Mouse (Mus musculus) ES-Bruce4 (cell line): Measurements from ENCODE around the gene Olfr70. TPM values are rescaled to one million over a fixed set of nuclear protein-coding genes. Genes with fewer than 3 reads are reported as not detected.

Source experiments
- H3K27ac ChIP-seq: 2 replicates; pipeline ENCODE4 v1.5.1; 2012; ENCODE audit warnings: low read length, inconsistent platforms; ENCODE audit not compliant: insufficient read depth
- H3K27me3 ChIP-seq: 2 replicates; pipeline ENCODE4 v1.6.1; 2012; ENCODE audit warnings: mild to moderate bottlenecking, low read length, inconsistent platforms; ENCODE audit not compliant: control insufficient read depth, poor library complexity, insufficient read depth, severe bottlenecking
- H3K36me3 ChIP-seq: 2 replicates; pipeline ENCODE4 v1.6.1; 2012; ENCODE audit warnings: inconsistent platforms, mild to moderate bottlenecking, low read length, moderate library complexity; ENCODE audit not compliant: control insufficient read depth, poor library complexity, insufficient read depth, severe bottlenecking
- H3K4me1 ChIP-seq: one replicate; pipeline ENCODE4 v1.8.1; 2011; ENCODE audit warnings: low read length; ENCODE audit not compliant: control insufficient read depth, insufficient read depth
- H3K4me3 ChIP-seq: 2 replicates; pipeline ENCODE4 v1.5.1; 2011; ENCODE audit warnings: low read depth, mild to moderate bottlenecking, low read length
- H3K9ac ChIP-seq: 2 replicates; pipeline ENCODE4 v1.6.1; 2012; ENCODE audit warnings: low read depth, mild to moderate bottlenecking, inconsistent platforms; ENCODE audit not compliant: poor library complexity, severe bottlenecking
- H3K9me3 ChIP-seq: replicated peaks from 2 replicates; pipeline ENCODE4 v1.6.1; 2012; ENCODE audit warnings: mild to moderate bottlenecking, low read length, inconsistent platforms; ENCODE audit not compliant: control insufficient read depth, poor library complexity, insufficient read depth, severe bottlenecking
- CTCF ChIP-seq: IDR thresholded peaks from one replicate; pipeline ENCODE4 v1.8.1; 2011; ENCODE audit warnings: low read depth, low read length
- EP300 ChIP-seq: IDR thresholded peaks from 2 replicates; pipeline ENCODE4 v1.6.1; 2011; ENCODE audit warnings: low read depth, low read length; ENCODE audit not compliant: insufficient read depth
- POLR2A ChIP-seq: IDR thresholded peaks from one replicate; pipeline ENCODE4 v1.8.1; 2011; ENCODE audit warnings: low read length; ENCODE audit not compliant: insufficient read depth
- polyA plus RNA-seq: library from polyadenylated mRNA; stranded (reverse); fragments of >200 nt; gene quantifications from 2 replicates; pipeline ENCODE4 v1.2.4, GENCODE M21; 2011; ENCODE audit warnings: low read depth; ENCODE audit not compliant: missing spikeins, insufficient read depth, insufficient read length

The Olfr70 gene
- polyA plus RNA-seq, 1 experiment = not detected

DNA sequence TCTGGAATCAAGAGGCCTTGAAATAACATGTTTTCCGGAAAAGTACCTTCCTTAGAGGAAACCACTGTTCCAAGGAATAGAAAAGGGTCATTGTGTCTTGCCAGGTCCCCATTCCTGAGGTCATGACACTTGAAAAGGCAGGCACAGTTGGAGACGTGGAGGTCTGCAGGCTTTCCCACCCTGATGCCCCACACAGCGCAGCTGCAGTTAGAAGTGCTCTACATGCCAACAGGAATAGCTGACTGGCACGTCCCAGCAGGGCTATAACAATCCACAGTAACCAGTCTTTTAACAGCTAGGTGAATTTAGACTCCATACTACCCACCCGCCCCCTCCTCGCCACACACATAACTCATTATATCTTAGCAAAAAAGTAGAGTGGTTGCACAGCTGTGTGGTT, 36.5 kb upstream of the Olfr70 start:
- no peaks in the 10 kb centered on the region for H3K9me3 ChIP-seq
- no peak overlapping the region for H3K4me3 ChIP-seq
- H3K27me3 ChIP-seq = no peaks in the 10 kb centered on the region
- H3K36me3 ChIP-seq = no peaks in the 10 kb centered on the region
- no peak overlapping the region for H3K9ac ChIP-seq
- TF ChIP-seq CTCF (no peak), EP300 (no peak), POLR2A (no peak)
- H3K27ac ChIP-seq = no peak overlapping the region
- H3K4me1 ChIP-seq = peaks cover under 1% of the 10 kb centered on the region

DNA sequence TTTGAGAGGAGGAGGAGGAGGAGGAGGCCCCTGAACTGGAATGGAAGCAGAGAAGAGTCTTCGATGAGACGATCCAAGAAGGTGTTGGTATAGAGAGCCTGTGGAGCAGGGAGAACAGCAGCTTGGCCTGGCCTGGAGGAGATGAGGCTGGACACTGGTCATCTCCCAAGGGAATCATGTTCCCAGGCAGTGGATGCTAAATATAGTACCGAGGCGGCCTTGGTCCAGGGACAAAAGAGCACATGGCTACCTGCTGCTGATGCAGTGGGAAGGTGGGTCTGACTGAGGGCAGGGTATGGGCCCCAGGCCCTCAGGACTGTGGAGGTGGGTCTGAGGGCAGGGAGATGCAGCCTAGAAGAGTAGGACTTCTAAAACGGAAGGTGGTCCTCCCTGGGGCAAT, 32.6 kb upstream of the Olfr70 start:
- Histone ChIP-seq H3K36me3 (no peaks in the 10 kb centered on the region), H3K27ac (no peak overlapping the region), H3K9me3 (no peaks in the 10 kb centered on the region), H3K27me3 (no peaks in the 10 kb centered on the region), H3K9ac (no peak overlapping the region), H3K4me1 (no peaks in the 10 kb centered on the region), H3K4me3 (no peak overlapping the region)
- TF ChIP-seq POLR2A = no peak

DNA sequence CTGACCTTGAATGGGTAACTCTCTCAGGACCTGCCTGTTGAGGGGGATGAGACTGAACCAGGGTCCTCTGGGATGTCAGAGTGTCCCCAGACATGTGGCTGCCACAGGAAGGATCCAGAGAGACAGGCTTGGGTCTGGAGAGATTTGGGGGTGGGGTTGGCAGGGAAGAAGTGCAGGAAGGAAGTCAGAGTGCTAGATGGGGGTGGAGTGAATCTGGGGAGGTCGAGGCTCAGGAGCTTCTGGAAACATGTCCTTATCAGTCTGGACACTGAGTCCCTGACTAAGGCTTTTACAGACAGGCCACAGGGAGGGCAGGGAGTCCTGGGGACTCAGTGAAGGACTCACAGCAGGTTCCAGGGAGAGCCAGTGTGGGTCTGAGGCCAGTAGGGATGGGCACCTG, 31.6 kb upstream of the Olfr70 start:
- Histone ChIP-seq H3K27me3 (no peaks in the 10 kb centered on the region), H3K9me3 (no peaks in the 10 kb centered on the region), H3K36me3 (no peaks in the 10 kb centered on the region), H3K9ac (no peak overlapping the region), H3K4me3 (no peak overlapping the region), H3K27ac (no peak overlapping the region), H3K4me1 (no peaks in the 10 kb centered on the region)
- no peak for TF ChIP-seq EP300
- no peak for TF ChIP-seq CTCF
- no peak for TF ChIP-seq POLR2A

DNA sequence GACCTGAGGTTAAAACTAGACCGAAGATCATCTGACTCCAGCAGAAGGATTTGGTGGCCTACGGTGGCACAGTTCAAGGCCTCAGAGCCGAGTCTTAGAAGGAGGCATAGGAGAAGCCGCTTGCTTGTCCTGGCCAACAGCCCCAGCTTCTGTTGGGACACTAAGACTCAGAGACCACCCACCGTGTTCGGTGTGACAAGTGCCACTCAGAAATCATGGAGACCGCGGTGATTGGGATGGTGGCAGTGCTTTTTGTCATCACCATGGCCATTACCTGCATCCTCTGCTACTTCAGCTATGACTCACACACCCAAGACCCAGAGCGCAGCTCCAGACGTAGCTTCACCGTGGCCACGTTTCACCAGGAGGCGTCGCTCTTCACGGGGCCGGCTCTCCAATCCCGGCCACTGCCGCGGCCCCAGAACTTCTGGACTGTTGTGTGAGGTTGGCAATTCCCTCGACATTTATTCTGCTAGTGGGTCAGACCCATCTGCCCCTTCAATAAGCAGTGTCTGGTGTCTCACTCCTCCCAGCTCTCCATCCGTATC, 30.2 kb upstream of the Olfr70 start:
- no peak for TF ChIP-seq POLR2A
- H3K4me1 ChIP-seq = no peaks in the 10 kb centered on the region
- no peak overlapping the region for H3K27ac ChIP-seq
- no peaks in the 10 kb centered on the region for H3K36me3 ChIP-seq
- H3K9ac ChIP-seq = no peak overlapping the region
- no peak overlapping the region for H3K4me3 ChIP-seq
- H3K27me3 ChIP-seq = no peaks in the 10 kb centered on the region
- H3K9me3 ChIP-seq = no peaks in the 10 kb centered on the region

DNA sequence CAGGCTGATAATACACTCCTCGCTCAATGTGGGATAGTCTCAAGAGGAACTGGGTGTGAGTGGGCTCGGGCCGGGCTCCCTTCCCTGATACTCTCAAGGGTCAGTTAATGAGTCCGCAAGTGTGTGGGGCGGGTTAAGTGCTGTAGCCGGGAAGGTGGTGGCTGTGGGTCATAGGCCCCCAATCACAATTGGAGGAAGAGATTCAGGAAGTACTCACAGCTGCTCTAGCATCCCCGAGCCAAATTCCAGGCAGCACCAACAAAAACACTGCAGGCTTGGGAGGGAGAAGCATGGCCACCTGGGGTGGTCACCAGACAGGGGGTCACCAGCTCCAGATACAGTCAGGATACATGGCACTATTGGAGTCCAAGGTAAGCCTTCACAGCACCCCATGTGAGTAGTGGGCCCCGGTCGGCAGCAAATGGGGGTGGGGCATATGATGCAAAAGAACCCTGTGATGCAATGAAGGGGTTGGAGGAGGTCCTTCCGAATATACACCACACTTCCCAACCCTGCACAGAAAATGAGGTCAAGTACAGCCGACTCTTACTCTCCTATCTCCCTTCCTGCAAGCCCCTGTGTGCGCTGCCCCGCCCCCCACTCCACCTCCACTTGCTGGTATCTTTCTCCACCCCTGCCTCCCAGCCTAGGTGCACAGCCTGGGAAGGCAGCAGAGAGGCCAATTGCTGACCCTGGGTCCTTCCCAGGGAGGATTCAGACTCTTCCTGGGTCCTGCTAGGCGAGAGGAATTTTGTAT, 29.4 kb upstream of the Olfr70 start, which contains the start of gene Spaar:
Gene Spaar (plus strand): TSS at position 241 of the 757 bp plus-strand sequence.
- Histone ChIP-seq H3K9ac (no peak within 1 kb of the TSS), H3K36me3 (no peaks in the 10 kb centered on the region), H3K27me3 (no peaks in the 10 kb centered on the region), H3K4me1 (no peaks in the 10 kb centered on the region), H3K4me3 (no peak within 1 kb of the TSS), H3K27ac (no peak within 1 kb of the TSS), H3K9me3 (no peaks in the 10 kb centered on the region)
- TF ChIP-seq EP300 = no peak
- no peak for TF ChIP-seq CTCF
- TF ChIP-seq POLR2A = no peak

DNA sequence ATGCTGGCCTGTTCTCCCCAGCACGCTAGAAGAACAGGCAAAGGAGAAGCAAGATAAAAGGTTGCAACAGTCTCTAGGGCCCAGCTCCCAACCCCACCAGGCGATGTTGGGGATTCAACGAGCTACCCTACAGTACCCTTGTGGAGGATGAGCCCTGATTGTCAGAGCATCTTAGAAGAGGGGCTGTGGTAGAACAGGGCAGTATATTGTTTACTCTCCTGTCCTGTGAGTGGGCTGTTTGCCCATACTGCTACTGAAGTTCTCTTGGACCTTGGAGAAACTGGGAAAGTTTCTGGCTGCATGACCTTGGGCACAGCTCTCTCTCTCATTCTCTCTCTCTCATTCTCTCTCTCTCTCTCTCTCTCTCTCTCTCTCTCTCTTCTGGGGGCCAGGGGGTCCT, 28.5 kb upstream of the Olfr70 start:
- no peaks in the 10 kb centered on the region for H3K36me3 ChIP-seq
- no peak overlapping the region for H3K27ac ChIP-seq
- no peak overlapping the region for H3K4me3 ChIP-seq
- TF ChIP-seq CTCF = no peak
- TF ChIP-seq EP300 = no peak
- no peak for TF ChIP-seq POLR2A
- H3K9ac ChIP-seq = no peak overlapping the region
- no peaks in the 10 kb centered on the region for H3K4me1 ChIP-seq
- no peaks in the 10 kb centered on the region for H3K27me3 ChIP-seq
- no peaks in the 10 kb centered on the region for H3K9me3 ChIP-seq
